Mouse (Mus musculus): ENCODE data around the gene Ube2o. TPM values are rescaled to one million over a fixed set of nuclear protein-coding genes. Genes with fewer than 3 reads are reported as not detected.

Gene Ube2o
- polyA plus RNA-seq, 1 experiment from 2014 or later, result 4.8 TPM

- Histone ChIP-seq H3K27me3 (ENCODE audit: control insufficient read depth, insufficient read depth, low read length) (no peaks in the 10 kb centered on the region), H3K9me3 (replicated peaks; ENCODE audit: control insufficient read depth, low read length) (no peaks in the 10 kb centered on the region), H3K4me2 (ENCODE audit: low read depth, low read length) (no peak overlapping the region), H3K4me3 (replicated peaks; ENCODE audit: low read length) (no peak overlapping the region), H3K27ac (ENCODE audit: low read length) (0 out of 2 replicates have a peak overlapping the region, but pooled peaks have one; percentile 18), H3K4me1 (ENCODE audit: control insufficient read depth, insufficient read depth, low read length) (peaks cover 9% of the 10 kb centered on the region), H3K9ac (ENCODE audit: low read length) (no peak overlapping the region), H3K36me3 (ENCODE audit: control insufficient read depth, insufficient read depth, low read length) (no peaks in the 10 kb centered on the region)
- 58% methylated on average over 4 of the region's 4 CpGs for WGBS
- peak; percentile 56; the same call in 1 of the 2 replicates for ATAC-seq (ENCODE audit: insufficient read depth, low FRiP score)
Measured at GRCm38 (mm10) chr11:116513531-116514038, 67.7 kb downstream of the Ube2o start.

- H3K36me3 ChIP-seq (ENCODE audit: control insufficient read depth, insufficient read depth, low read length), result no peaks in the 10 kb centered on the region
- no peak for ATAC-seq (ENCODE audit: insufficient read depth, low FRiP score)
- WGBS, result 76% methylated on average over 6 of the region's 6 CpGs
- no peak overlapping the region for H3K9ac ChIP-seq (ENCODE audit: low read length)
- H3K27me3 ChIP-seq (ENCODE audit: control insufficient read depth, insufficient read depth, low read length), result no peaks in the 10 kb centered on the region
- H3K4me3 ChIP-seq (replicated peaks; ENCODE audit: low read length), result no peak overlapping the region
- H3K27ac ChIP-seq (ENCODE audit: low read length), result no peak overlapping the region
- peaks cover 5% of the 10 kb centered on the region for H3K4me1 ChIP-seq (ENCODE audit: control insufficient read depth, insufficient read depth, low read length)
- H3K4me2 ChIP-seq (ENCODE audit: low read depth, low read length), result no peak overlapping the region
- H3K9me3 ChIP-seq (replicated peaks; ENCODE audit: control insufficient read depth, low read length), result no peaks in the 10 kb centered on the region
Measured at GRCm38 (mm10) chr11:116512987-116513386, 68.3 kb downstream of the Ube2o start.

GRCm38 (mm10) chr11:116512154-116512553 lies 69.1 kb downstream of the Ube2o start:
- WGBS, result 90% methylated on average over 7 of the region's 7 CpGs
- no peak for ATAC-seq (ENCODE audit: insufficient read depth, low FRiP score)
- no peak overlapping the region for H3K4me2 ChIP-seq (ENCODE audit: low read depth, low read length)
- no peaks in the 10 kb centered on the region for H3K27me3 ChIP-seq (ENCODE audit: control insufficient read depth, insufficient read depth, low read length)
- no peak overlapping the region for H3K4me3 ChIP-seq (replicated peaks; ENCODE audit: low read length)
- H3K36me3 ChIP-seq (ENCODE audit: control insufficient read depth, insufficient read depth, low read length), result no peaks in the 10 kb centered on the region
- H3K9me3 ChIP-seq (replicated peaks; ENCODE audit: control insufficient read depth, low read length), result no peaks in the 10 kb centered on the region
- 0 out of 2 replicates have a peak, but pooled peaks cover 2% of the 10 kb centered on the region for H3K4me1 ChIP-seq (ENCODE audit: control insufficient read depth, insufficient read depth, low read length)
- no peak overlapping the region for H3K27ac ChIP-seq (ENCODE audit: low read length)
- H3K9ac ChIP-seq (ENCODE audit: low read length), result no peak overlapping the region

- Histone ChIP-seq H3K27ac (ENCODE audit: low read length) (no peak overlapping the region), H3K9ac (ENCODE audit: low read length) (no peak overlapping the region), H3K4me2 (ENCODE audit: low read depth, low read length) (no peak overlapping the region), H3K36me3 (ENCODE audit: control insufficient read depth, insufficient read depth, low read length) (no peaks in the 10 kb centered on the region), H3K27me3 (ENCODE audit: control insufficient read depth, insufficient read depth, low read length) (no peaks in the 10 kb centered on the region), H3K4me1 (ENCODE audit: control insufficient read depth, insufficient read depth, low read length) (0 out of 2 replicates have a peak, but pooled peaks cover 2% of the 10 kb centered on the region), H3K9me3 (replicated peaks; ENCODE audit: control insufficient read depth, low read length) (no peaks in the 10 kb centered on the region), H3K4me3 (replicated peaks; ENCODE audit: low read length) (no peak overlapping the region)
- ATAC-seq (ENCODE audit: insufficient read depth, low FRiP score), result no peak
- 58% methylated on average over 7 of the region's 7 CpGs for WGBS
Measured at GRCm38 (mm10) chr11:116511301-116511868, 69.9 kb downstream of the Ube2o start.

- Histone ChIP-seq H3K9me3 (replicated peaks; ENCODE audit: control insufficient read depth, low read length) (no peaks in the 10 kb centered on the region), H3K4me3 (replicated peaks; ENCODE audit: low read length) (no peak overlapping the region), H3K27ac (ENCODE audit: low read length) (no peak overlapping the region), H3K4me1 (ENCODE audit: control insufficient read depth, insufficient read depth, low read length) (no peaks in the 10 kb centered on the region), H3K9ac (ENCODE audit: low read length) (no peak overlapping the region), H3K27me3 (ENCODE audit: control insufficient read depth, insufficient read depth, low read length) (no peaks in the 10 kb centered on the region), H3K36me3 (ENCODE audit: control insufficient read depth, insufficient read depth, low read length) (no peaks in the 10 kb centered on the region), H3K4me2 (ENCODE audit: low read depth, low read length) (no peak overlapping the region)
- WGBS, result 44% methylated on average over 2 of the region's 2 CpGs
- peak; percentile 41; the same call in 1 of the 2 replicates for ATAC-seq (ENCODE audit: insufficient read depth, low FRiP score)
Measured at GRCm38 (mm10) chr11:116508689-116509088, 72.6 kb downstream of the Ube2o start.

GRCm38 (mm10) chr11:116506151-116506875 lies 74.9 kb downstream of the Ube2o start:
- Histone ChIP-seq H3K27ac (ENCODE audit: low read length) (no peak overlapping the region), H3K9me3 (replicated peaks; ENCODE audit: control insufficient read depth, low read length) (no peaks in the 10 kb centered on the region), H3K36me3 (ENCODE audit: control insufficient read depth, insufficient read depth, low read length) (no peaks in the 10 kb centered on the region), H3K27me3 (ENCODE audit: control insufficient read depth, insufficient read depth, low read length) (no peaks in the 10 kb centered on the region), H3K4me2 (ENCODE audit: low read depth, low read length) (no peak overlapping the region), H3K4me1 (ENCODE audit: control insufficient read depth, insufficient read depth, low read length) (no peaks in the 10 kb centered on the region), H3K9ac (ENCODE audit: low read length) (no peak overlapping the region), H3K4me3 (replicated peaks; ENCODE audit: low read length) (no peak overlapping the region)
- no peak for ATAC-seq (ENCODE audit: insufficient read depth, low FRiP score)
- WGBS, result 74% methylated on average over 17 of the region's 17 CpGs

GRCm38 (mm10) chr11:116505573-116505972 lies 75.7 kb downstream of the Ube2o start:
- H3K36me3 ChIP-seq (ENCODE audit: control insufficient read depth, insufficient read depth, low read length), result no peaks in the 10 kb centered on the region
- H3K27ac ChIP-seq (ENCODE audit: low read length), result no peak overlapping the region
- no peaks in the 10 kb centered on the region for H3K9me3 ChIP-seq (replicated peaks; ENCODE audit: control insufficient read depth, low read length)
- H3K4me2 ChIP-seq (ENCODE audit: low read depth, low read length), result no peak overlapping the region
- no peaks in the 10 kb centered on the region for H3K27me3 ChIP-seq (ENCODE audit: control insufficient read depth, insufficient read depth, low read length)
- H3K4me1 ChIP-seq (ENCODE audit: control insufficient read depth, insufficient read depth, low read length), result no peaks in the 10 kb centered on the region
- no peak overlapping the region for H3K9ac ChIP-seq (ENCODE audit: low read length)
- H3K4me3 ChIP-seq (replicated peaks; ENCODE audit: low read length), result no peak overlapping the region
- WGBS, result 65% methylated on average over 5 of the region's 5 CpGs
- ATAC-seq (ENCODE audit: insufficient read depth, low FRiP score), result no peak

- H3K9me3 ChIP-seq (replicated peaks; ENCODE audit: control insufficient read depth, low read length), result no peaks in the 10 kb centered on the region
- ATAC-seq (ENCODE audit: insufficient read depth, low FRiP score), result no peak
- H3K4me2 ChIP-seq (ENCODE audit: low read depth, low read length), result no peak overlapping the region
- no peak overlapping the region for H3K4me3 ChIP-seq (replicated peaks; ENCODE audit: low read length)
- no peaks in the 10 kb centered on the region for H3K27me3 ChIP-seq (ENCODE audit: control insufficient read depth, insufficient read depth, low read length)
- no peaks in the 10 kb centered on the region for H3K36me3 ChIP-seq (ENCODE audit: control insufficient read depth, insufficient read depth, low read length)
- no peaks in the 10 kb centered on the region for H3K4me1 ChIP-seq (ENCODE audit: control insufficient read depth, insufficient read depth, low read length)
- H3K27ac ChIP-seq (ENCODE audit: low read length), result no peak overlapping the region
- WGBS, result 91% methylated on average over 17 of the region's 17 CpGs
- no peak overlapping the region for H3K9ac ChIP-seq (ENCODE audit: low read length)
Measured at GRCm38 (mm10) chr11:116504516-116504915, 76.7 kb downstream of the Ube2o start.

- no peaks in the 10 kb centered on the region for H3K27me3 ChIP-seq (ENCODE audit: control insufficient read depth, insufficient read depth, low read length)
- H3K4me1 ChIP-seq (ENCODE audit: control insufficient read depth, insufficient read depth, low read length), result no peaks in the 10 kb centered on the region
- H3K36me3 ChIP-seq (ENCODE audit: control insufficient read depth, insufficient read depth, low read length), result no peaks in the 10 kb centered on the region
- peak; percentile 26; the same call in 1 of the 2 replicates for ATAC-seq (ENCODE audit: insufficient read depth, low FRiP score)
- H3K27ac ChIP-seq (ENCODE audit: low read length), result no peak overlapping the region
- H3K4me2 ChIP-seq (ENCODE audit: low read depth, low read length), result no peak overlapping the region
- WGBS, result 27% methylated on average over 7 of the region's 7 CpGs
- no peak overlapping the region for H3K4me3 ChIP-seq (replicated peaks; ENCODE audit: low read length)
- no peaks in the 10 kb centered on the region for H3K9me3 ChIP-seq (replicated peaks; ENCODE audit: control insufficient read depth, low read length)
- no peak overlapping the region for H3K9ac ChIP-seq (ENCODE audit: low read length)
Measured at GRCm38 (mm10) chr11:116501005-116501746, 80.1 kb downstream of the Ube2o start.
